Mouse (Mus musculus) small intestine, adult 10 weeks (tissue): Measurements from ENCODE around the gene Lep. TPM values are rescaled to one million over a fixed set of nuclear protein-coding genes. Genes with fewer than 3 reads are reported as not detected.

ENCODE experiments used
- polyA plus RNA-seq: library from polyadenylated mRNA; stranded (reverse); fragments of 350-450 nt; fragmentation: Illumina TruSeq; extraction: RNeasy Lipid Tissue Mini Kit (QIAGEN cat#74804); gene quantifications from one replicate; pipeline ENCODE4 v1.2.3, GENCODE M21; 2014; ENCODE audit warnings: low replicate concordance

Gene Lep
- 0.82 TPM for polyA plus RNA-seq

GRCm38 (mm10) chr6:29059846-29060685 is at the start of gene Lep:
Lep (plus strand) TSS chr6:29060220.

Other genes with a start within 250 kb of the Lep start
- gene Lrrc4, start 228.5 kb upstream of the Lep start, polyA plus RNA-seq: 0.19 TPM
- gene Rbm28, start 104.8 kb downstream of the Lep start, polyA plus RNA-seq: 27.5 TPM
- gene Prrt4, start 119.4 kb downstream of the Lep start, polyA plus RNA-seq: not detected
- 0.78 TPM for gene Impdh1, start 156.1 kb downstream of the Lep start, polyA plus RNA-seq
- 4.0 TPM for gene Hilpda, start 212.3 kb downstream of the Lep start, polyA plus RNA-seq
- not detected for gene Fam71f2, start 219.4 kb downstream of the Lep start, polyA plus RNA-seq